Mouse (Mus musculus): ENCODE data around the gene Crygn.

DNA sequence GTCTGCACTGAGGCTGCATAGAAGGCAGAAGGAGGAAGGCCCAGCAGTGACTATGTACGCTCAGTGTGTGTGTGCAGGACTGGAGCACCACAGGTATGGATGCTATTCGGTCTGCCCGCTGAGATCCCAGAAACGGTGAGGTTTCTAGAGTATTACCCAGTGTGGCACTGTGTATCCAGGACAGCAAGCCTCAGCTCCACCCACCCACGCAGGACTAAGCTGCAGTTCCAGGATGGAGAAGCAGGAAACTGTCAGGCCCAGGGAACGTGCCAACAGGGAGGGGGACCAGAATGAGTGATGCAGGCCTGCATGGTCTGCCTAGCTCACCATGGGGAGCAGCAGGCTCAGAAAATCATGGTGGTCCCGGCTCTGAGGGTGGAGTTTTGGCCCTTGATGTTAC lies 35.2 kb upstream of the Crygn start:
- TF ChIP-seq CTCF (IDR thresholded peaks at IDR 0.05; ENCODE audit: low read depth), result no peak
- TF ChIP-seq EP300 (IDR thresholded peaks at IDR 0.05; ENCODE audit: low read depth), result no peak

All from liver, embryonic 14.5 days (tissue).